Mouse (Mus musculus) embryo, embryonic 11.5 days (tissue): ENCODE results near the gene Adgrb2.

ENCODE experiments used
- DNase-seq: peaks from one replicate; pipeline ENCODE4 v3.0.0-alpha.2; 2012; ENCODE audit warnings: low read depth, low spot score

Gene Adgrb2

DNA sequence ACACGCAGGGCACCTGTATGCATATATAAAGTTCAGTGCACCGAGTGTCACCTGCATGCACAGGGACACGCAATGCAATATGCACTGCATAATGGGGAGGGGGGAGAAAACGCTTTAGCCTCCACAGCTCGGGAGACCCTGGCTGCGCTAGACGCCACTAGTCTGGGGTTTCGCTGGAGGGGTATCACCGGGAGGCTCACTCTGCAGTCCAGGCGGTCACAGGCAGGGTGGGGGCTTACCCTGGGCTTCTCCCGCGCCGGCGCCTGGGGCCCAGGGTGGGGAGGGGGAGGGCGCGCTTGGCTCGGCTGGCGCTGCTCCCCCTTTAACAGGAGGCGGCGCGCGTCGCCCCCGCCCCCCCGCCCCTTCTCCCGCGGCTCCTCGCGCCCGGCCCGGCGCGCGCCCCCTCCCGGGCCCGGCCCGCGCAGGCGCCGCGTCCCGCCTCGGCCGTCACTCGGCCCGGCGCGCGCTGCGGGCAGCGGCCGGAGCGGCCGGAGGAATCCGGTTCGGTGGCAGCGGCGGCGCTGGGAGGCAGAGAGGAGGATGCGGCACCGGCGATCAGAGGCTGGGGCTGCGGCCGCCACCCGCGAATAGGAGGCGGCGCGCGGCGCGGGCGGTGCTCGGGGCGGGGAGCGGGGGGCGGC is at the start of gene Adgrb2:
Gene Adgrb2 (plus strand): TSS at position 450 of the 641 bp plus-strand sequence.
- no peak for DNase-seq

DNA sequence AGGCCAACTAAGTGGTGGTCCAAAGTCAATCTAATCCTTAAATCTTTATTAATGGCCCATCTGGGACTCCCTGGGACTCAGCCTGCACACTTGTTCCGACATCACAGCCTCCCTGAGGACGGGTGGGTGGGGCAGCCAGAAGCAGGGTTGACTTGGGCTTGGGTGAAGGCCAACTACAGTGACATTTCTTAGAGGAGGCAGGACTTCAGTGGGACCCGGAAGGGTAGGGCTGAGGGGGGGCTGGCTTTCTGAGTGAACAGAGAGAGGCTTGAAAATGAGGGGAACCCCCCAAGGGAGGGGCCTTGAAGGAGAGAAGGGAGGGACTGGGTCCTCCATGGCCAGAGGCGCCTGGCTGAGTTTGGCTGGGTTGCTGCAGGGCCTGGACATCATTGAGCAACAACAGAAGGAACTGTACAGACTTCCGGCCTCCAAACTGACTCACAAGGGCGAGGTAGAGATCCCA is 33.3 kb upstream of the Adgrb2 start:
- no peak for DNase-seq

DNA sequence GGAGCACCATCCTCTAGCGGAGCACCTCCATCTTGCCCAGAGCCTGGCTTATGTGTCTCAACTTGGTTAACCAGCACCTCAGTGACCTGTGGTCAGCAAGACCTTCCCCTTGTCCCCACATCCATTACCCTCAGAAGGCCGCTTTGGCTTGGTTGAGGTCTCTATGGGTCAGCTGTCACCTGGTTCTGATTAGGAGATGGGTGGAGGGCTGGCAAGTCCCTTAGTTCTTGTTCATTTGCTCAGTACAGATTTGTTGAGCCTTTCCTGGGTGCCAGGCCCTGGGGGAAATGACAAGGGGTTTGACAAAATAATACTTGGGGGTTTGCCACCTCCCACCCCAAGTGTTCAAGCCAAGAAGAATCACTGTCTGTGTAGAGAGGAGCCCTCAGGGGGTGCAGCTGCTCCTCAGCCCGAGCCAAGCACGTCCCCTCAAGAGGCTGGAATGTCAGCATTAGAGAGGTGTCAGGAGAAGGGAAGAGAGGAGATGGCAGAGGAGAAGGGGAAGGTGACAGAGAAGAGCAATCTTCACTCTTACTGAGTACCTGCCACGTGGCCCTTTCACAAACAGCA is 32.3 kb upstream of the Adgrb2 start:
- DNase-seq, result no peak

DNA sequence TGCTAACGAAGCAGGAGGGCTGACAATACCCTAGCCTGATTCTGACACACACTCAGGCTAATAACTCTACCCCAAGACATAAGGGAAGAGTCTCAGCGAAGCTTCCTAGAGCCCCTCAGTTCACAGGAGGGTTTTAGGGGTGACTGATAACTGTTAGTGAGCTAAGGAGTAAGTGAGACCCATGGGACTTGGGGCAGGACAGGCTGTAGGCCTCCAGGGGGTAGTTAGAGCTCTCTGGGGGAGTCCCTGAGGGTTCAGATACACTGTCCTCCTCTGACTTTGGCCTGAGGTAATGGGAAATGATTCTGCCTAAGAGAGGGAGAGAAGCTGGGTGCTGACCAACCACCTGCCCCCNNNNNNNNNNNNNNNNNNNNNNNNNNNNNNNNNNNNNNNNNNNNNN is 30.1 kb upstream of the Adgrb2 start:
- DNase-seq, result no peak

DNA sequence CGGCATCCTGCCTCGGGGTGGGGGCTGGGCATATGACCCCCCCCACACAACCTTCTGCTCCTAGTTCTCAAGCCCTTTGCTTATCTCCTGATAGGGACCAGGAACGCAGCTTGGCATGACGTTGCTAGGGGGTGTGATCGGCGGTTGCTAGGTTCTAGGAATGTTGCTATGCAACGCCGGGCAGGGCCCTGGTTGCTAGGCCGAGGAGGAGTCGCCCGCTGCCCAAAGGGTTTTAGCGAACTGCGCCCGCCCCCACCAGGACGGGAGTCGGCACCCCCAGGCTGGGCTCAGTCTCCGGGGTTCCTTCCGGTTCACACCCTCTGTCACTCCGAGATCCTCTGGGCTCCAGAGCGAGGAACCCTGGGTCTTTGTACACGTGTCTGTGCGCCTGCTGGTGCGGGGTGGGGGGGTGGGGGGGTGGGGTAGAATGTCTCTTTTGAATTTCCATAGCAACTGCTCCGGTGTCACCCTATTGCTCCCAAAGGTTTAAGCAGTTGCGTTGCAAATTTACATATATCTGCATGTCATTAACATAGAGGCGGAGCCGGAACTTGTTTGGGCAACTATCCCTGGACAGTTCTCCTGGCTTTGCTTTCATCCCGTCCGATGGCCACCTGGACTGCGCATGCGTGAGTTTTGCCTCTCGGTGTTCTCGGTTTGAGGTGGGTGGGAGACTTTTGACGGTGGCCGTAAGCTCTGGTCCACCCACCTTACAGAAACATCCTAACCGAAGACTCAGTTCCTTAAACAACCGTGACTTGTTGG is 24.3 kb upstream of the Adgrb2 start:
- peak; percentile 46 for DNase-seq

DNA sequence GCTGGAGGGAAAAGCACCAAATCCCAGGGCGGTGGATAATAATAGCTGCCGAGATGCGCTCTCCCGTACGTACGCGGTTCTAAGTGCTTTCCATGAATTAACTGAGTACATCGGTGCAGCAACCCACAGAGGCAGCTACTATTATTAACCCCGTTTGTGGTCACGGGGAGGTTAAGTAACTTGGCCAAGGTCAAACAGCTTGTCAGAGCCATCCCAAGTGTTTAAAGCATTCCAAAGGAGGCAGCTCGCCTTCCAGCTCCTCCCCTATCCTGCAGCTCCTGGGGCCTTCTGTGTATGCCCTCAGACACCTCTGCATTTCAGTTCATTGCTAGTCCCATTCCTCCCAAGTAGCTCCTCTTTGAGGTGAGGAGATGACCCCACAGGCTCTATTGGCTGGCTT is 19.4 kb upstream of the Adgrb2 start:
- DNase-seq, result no peak

DNA sequence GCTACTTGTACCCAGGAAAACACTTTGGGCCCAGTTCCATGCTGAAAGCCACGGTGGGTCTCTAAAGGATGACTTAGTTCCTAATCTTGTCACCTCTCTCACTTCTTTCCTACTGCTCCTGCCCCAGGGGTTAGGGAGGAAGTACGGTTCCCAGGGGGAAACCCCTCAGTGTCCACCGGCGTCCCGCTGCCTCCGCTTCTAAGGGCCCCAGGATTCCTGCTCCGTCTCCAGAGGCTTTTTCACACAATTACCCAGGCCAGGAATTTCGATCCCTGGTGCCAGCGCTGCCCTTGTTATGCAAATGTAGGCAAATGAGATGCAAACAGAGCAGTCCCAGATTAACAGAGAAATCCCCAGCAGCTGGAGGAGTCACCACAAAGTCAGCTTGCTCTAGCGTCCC is 18.5 kb upstream of the Adgrb2 start:
- DNase-seq, result no peak

DNA sequence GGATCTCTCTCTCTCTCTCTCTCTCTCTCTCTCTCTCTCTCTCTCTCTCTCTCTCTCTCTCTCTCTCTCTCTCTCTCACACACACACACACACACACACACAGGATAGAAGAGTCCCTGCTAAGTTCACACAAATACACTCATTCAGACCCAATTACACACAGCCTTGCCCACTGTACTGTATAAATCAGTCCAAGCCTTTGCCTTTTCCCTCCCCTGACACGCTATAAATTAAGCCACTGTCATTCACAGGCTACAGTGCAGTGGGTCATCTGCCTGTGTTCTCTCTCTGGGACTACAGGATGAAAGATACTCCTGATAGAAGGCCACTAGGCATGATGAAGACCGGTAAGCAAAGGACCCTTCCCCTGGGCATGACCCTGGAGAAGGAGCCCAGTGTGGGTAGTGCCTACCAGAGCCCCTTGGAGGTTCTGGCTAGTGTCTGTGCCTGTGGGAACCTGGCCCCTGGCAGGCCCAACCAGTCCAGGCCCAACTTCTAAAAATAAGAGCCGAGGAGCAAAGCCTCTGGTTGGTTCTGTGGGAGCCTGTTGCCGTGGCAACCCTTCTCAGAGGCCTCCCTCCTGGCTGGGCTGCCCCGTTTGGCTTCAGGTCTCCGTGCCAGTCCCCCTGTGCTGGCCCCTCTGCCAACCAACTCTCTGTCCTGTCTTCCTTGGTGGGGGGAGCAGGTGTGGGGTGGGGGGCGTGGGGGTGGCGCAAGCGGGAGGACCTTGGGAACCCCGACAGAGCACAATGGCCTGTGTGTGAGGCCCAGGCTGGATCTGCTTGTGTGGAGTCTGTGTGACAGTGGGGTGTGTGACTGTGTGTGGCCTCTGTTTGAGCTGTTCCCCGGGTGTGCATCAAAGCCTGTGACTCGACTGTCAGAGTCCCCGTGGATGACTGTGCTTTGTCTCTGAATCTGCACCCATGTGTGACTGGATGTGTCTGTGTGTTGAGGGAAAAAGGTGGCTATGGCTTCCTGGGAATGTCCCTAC is 17.4 kb upstream of the Adgrb2 start:
- DNase-seq, result peak; percentile 30

DNA sequence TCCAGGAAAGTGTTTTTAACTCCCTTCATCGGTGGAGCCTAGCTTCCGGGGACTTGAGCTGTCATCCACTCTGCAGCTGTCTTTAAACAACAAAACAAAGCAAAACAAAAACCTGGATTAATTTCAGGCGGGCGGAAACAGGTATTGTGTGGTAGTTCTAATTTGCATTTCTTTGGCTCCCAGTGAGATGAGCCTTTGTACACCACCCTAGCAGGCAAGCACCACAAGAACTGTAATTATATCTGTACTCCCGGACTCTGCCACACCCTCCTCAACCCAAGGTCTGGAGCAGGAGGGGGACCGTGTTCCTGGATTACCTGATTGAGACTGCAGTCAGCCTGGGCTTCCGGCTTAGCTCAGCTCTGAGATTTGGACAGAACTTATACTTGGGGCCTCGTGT is 14.5 kb upstream of the Adgrb2 start:
- DNase-seq, result no peak

DNA sequence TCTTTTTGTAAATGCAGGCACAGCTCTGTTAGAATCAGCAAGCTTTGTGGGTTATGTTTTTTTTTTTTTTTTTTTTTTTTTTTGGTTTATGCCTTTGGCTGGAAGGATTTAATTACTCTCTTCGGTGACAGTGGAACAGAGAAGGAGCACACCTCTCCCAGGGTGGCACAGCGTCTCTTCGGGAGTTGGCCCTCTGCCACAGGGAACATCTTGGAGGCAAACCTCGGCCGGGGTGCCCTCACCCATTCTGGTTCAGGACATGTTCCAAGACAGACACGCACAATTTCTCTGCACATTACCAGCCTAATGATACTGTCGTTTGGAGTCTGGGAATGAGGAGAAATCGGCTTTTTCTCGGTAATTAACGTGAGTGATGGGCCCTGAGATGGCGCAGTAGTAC is 13.8 kb upstream of the Adgrb2 start:
- no peak for DNase-seq

DNA sequence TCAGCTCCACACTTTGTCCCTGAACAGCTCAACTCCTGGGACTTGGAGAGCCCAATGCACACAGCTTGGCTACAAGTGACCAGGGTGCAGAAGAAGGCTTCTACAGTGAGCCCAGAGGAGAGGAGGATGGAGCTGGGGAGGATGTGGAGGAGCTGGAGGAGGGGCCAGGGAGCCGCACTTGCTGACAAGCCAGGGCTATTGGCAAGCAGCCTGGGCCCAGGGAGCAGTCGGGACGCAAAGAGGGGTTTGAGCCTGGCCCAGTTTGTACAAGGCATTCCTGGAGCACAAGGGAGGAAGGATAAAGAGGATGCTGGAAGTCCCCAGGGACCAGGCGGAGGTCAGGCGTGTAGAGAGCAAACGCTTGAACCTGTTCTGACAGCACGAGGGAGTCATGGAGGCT is 12.7 kb upstream of the Adgrb2 start:
- no peak for DNase-seq

DNA sequence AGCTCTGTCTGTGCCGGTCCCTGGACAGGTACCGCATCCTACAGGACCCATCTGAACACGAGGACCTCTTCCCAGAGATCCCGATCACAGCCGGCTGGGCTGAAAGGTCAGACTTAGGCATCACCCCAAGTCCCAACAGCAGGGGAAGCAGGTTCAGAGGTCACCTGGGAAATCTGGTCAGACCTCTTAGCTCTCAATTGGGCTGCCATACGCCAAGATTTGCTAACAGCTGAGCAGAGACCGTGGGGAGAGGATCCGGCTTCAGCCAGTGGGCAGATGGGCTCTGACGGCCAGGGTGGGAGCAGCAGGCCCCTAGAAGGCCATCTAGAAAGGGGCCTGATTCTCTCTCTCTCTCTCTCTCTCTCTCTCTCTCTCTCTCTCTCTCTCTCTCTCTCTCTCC is 10.4 kb upstream of the Adgrb2 start:
- DNase-seq, result no peak

DNA sequence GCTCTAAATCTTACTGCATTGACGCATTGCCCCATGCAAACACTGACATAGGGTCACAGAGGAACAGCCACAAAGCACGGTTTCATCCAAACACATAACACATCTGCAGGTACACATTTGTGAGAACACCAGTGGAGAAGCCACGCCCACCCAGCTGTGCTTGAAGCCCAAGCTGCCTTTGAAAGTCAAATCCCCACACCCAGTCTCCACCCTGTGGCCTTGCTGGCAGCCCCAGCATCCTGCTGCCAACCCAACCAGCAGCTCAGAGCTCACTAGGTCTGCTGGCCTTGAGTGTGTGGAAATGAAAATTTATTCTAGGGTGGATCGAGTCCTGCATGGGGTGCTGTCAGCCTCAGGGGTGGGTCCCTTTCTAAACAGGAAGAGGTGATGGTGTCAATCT is 7.4 kb upstream of the Adgrb2 start:
- no peak for DNase-seq

DNA sequence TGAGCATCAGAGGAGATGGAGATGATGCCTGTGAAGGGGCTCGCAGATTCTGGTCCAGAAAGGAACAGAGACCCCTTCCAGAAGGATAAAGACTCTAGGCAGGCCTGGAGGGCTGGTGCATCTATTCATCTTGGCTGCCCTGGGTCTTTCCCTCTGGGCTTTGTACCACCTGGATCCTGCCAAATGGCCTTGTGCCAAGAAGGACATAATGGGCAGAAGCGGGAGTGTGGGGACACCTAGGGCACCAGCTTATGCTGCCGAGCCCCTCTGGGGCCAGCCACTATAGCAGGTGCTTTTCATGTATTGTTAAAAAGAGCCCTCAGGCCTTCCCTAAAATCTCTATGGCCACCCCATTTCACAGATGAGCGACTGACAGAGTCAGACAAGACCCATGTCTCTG is 6.4 kb upstream of the Adgrb2 start:
- no peak for DNase-seq

DNA sequence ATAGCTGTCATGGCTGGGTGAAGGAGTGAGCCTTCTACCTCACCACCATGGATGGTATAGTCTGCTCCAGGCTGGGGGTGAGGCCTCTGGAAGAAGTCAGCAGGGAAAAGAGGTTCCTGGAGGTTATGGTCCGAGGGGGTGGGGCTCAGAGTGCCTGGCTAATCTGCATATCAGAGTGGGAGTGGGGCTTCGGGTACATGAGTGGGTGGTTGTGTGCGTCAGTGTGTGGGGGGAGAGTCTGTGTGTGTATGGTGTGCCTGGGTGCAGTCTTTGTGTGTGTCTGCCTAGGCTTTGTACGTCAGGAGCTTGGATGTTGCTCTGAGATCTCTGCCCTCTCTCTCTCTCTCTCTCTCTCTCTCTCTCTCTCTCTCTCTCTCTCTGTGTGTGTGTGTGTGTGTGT is 5.7 kb upstream of the Adgrb2 start:
- DNase-seq, result no peak

DNA sequence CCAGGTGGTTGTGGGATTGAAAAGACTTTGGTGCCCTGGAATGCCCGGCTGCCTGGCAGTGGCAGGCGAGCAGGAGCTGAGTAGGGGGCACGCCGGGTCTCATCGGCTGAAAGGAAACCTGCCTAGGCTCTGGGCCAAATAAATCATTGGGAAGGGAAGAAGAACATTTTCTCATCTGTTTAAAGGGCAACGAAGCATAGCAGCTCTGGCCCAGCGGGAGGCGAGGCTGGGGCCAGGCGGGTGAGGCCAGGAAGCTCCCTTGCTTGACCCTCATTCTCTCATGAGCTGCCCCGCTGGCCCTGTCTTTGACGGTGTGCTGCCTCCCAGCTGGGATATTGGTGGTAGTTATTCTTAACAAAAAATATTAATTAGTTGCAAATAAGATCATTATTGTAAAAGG is 3.0 kb upstream of the Adgrb2 start:
- no peak for DNase-seq

DNA sequence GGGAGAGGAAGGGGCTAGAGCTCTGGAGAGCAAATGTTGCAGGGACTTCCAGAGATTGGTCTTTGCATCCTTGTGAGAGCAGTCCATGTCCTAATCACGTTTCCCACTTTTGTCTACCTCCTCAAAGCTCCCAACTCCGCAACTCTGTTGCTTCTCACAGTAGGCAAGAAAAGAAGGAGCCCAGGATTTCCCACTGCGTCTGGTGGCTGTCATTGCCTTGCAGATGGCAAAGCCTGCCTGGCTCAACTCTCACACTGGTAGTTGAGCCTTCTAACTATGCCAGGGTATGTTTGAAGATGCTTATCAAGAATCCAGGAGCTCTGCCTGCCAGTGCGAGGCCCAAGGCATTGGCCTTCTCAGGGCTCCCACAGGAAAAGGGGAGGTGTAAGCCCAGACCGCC is 1.6 kb upstream of the Adgrb2 start:
- no peak for DNase-seq

DNA sequence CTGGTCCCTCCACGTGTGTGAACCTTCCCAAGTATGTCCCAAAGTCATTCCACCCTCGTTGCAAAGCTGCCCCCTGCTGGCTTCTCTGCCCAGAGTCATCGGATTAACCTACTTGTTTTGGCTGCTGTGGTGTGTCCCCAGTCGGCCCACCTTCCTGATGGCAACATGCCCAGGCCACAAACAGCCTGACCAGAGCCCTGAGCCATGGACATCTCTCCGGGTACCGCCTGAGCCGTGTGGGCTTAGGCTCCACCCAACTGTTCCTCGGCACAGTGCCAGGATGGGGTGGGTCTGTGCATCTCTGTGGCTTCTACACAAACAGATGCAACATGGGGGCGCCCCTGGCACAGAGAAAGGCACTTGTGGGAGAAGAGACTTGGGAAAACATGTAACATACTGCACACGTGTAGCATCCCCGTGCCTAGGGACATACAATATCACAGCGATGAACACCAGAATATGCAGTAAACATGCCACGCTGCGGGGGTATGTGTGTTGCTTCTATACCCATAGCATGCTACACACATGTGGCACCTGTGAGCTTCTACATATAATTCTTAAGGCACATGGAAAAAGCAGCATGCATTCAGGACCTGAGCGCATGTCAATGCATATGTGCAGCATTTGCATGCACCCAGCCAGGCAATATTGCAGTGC is 778 bp upstream of the Adgrb2 start:
- no peak for DNase-seq

DNA sequence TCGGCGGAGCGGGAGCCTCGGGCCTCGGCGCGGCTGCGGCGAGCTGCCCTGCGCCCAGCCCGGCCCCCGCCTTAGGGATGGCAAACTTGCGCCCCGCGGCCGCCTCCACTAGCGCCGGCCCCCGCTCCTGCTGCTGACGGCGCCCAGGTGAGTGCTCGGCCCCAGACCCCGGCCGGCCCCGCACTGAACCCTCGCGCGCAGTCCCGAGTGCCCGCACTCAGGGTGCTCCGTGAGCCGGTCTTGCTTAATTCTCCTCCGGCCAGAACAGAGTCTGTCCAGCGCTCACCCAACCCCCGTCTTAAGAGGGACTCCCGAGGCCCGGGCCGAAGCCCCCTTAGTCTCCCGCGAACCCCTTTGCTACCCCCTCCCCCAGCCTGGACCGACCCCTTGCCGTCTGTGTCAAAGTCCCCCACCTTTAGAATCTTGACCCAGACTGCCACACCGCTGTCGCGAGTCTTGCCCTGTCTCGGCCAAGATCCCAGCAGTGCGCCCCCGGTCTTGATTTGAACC is 546 bp downstream of the Adgrb2 start:
- no peak for DNase-seq

DNA sequence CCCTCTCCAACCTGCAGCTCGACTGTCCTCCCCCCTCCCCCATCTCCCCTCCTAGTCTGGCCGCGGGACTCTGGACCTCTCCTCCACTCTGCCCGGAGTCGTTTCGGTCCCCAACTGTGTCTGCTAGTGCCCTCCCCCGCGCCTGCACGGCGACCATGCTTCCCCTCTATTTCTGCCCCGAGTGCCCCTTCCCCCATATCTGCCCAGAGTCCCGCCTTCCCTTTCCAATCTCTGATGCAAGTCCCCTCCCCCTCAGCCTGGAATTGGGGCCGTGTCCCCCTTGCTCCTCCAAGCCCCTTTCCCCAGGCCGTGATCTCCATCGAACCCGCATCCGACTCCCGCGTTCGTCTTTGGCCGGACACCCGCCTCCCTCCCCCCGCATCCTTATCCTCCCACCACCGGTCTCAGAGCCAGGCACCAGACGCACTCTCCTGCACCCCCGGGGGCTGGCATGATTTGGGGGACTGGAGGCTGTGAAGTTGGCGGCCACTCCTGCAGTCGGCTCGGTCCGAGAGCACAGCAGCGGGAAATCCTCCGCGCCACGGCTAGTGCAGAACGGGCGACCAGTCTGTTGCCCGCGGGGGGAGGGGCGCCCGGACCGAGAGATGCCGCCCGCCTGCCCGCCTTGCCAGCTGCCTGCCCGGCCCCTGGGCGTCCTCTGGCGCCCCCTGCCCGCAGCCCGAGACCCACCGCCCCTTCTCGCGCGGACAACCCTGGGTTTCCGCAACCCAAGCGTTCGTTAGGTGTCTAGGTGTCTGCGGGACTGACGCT is 1.2 kb downstream of the Adgrb2 start:
- DNase-seq, result no peak
